Mouse (Mus musculus) heart, embryonic 14.5 days (tissue): ENCODE results near the gene Rab30. TPM values are rescaled to one million over a fixed set of nuclear protein-coding genes. Genes with fewer than 3 reads are reported as not detected.

Experiments
- ATAC-seq: fragments of 200-750 bp; cut with Nextera tagmentation; 2 replicates; pipeline ENCODE4 v1.8.0; 2017; ENCODE audit warnings: low read depth, moderate TSS enrichment; ENCODE audit not compliant: insufficient number of reproducible peaks, insufficient read depth, low FRiP score
- H3K27ac ChIP-seq, 2 experiments: fragments of 200-500 bp in 1 of 2; fragments of 300-500 bp in 1 of 2; sonication (generic) in 1 of 2; replicated peaks in 1 of 2; 2 replicates each; pipeline ENCODE4 v1.5.1; 2012 to 2014; ENCODE audit warnings: low read depth in 2 of 2, low read length in 2 of 2, control low read depth in 1 of 2, mild to moderate bottlenecking in 1 of 2, mixed read lengths in 1 of 2; ENCODE audit not compliant: control insufficient read depth in 1 of 2, insufficient read depth in 1 of 2
- H3K27me3 ChIP-seq: fragments of 300-500 bp; sonication (generic); 2 replicates; pipeline ENCODE4 v1.6.1; 2014; ENCODE audit warnings: mild to moderate bottlenecking, low read length, control low read depth; ENCODE audit not compliant: control insufficient read depth, insufficient read depth
- H3K36me3 ChIP-seq: fragments of 300-500 bp; sonication (generic); 2 replicates; pipeline ENCODE4 v1.6.1; 2014; ENCODE audit warnings: mild to moderate bottlenecking, control low read depth, low read length, mixed read lengths; ENCODE audit not compliant: control insufficient read depth, insufficient read depth
- H3K4me1 ChIP-seq, 2 experiments: fragments of 200-500 bp in 1 of 2; fragments of 300-500 bp in 1 of 2; sonication (generic) in 1 of 2; 2 replicates each; pipeline ENCODE4 v1.6.1; 2012 to 2014; ENCODE audit warnings: low read length in 2 of 2, control low read depth in 1 of 2, mixed read lengths in 1 of 2; ENCODE audit not compliant: control insufficient read depth in 2 of 2, insufficient read depth in 2 of 2
- H3K4me2 ChIP-seq: fragments of 300-500 bp; sonication (generic); 2 replicates; pipeline ENCODE4 v1.6.1; 2014; ENCODE audit warnings: mild to moderate bottlenecking, low read length
- H3K4me3 ChIP-seq, 2 experiments: fragments of 200-500 bp in 1 of 2; fragments of 300-500 bp in 1 of 2; sonication (generic) in 1 of 2; 2 replicates each; pipeline ENCODE4 v1.5.1; 2012 to 2014; ENCODE audit warnings: low read length in 2 of 2, mild to moderate bottlenecking in 2 of 2, control low read depth in 1 of 2, low read depth in 1 of 2, moderate library complexity in 1 of 2; ENCODE audit not compliant: control insufficient read depth in 1 of 2, insufficient read depth in 1 of 2
- H3K9ac ChIP-seq: fragments of 300-500 bp; sonication (generic); 2 replicates; pipeline ENCODE4 v1.6.1; 2014; ENCODE audit warnings: mild to moderate bottlenecking, low read length
- H3K9me3 ChIP-seq: fragments of 300-500 bp; sonication (generic); 2 replicates; pipeline ENCODE4 v1.6.1; 2016; ENCODE audit warnings: low read length, control low read depth; ENCODE audit not compliant: control insufficient read depth
- WGBS: fragments of 180-500 bp; shearing (Covaris S2); extraction: QIAGEN DNeasy Blood & Tissue Kit; methylation state at CpG from one replicate; pipeline ENCODE4 v1.1.7; 2014; 5-methylcytosine and 5-hydroxymethylcytosine counted together
- polyA plus RNA-seq: library from polyadenylated mRNA; unstranded; fragments of >200 nt; fragmentation: Nextera tagmentation; extraction: Ambion mirVana; gene quantifications from 2 replicates; pipeline ENCODE4 v1.2.1, GENCODE M21; 2014

The Rab30 gene
- polyA plus RNA-seq = 6.6 and 7.5 TPM in 2 replicates

- Histone ChIP-seq H3K27me3 (no peaks in the 10 kb centered on the region), H3K4me2 (peak within 1 kb of the TSS; percentile 89), H3K9me3 (no peaks in the 10 kb centered on the region), H3K4me1 (peaks cover 3 to 26% of the 10 kb centered on the region in 2 experiments; a peak in 3 of 4 replicates), H3K9ac (peak within 1 kb of the TSS; percentile 98), H3K27ac (peak within 1 kb of the TSS; percentile 72 to 95), H3K4me3 (peak within 1 kb of the TSS; percentile 62 to 88), H3K36me3 (peaks cover 29% of the 10 kb centered on the region)
- ATAC-seq = peak; percentile 100
- under 1% methylated on average over 38 of the region's 38 CpGs for WGBS
Observed at GRCm38 (mm10) chr7:92741152-92741860, at the start of gene Rab30. Gene Rab30 (plus strand): TSS chr7:92741603.

GRCm38 (mm10) chr7:92696395-92696794 is 45.0 kb upstream of the Rab30 start:
- WGBS = 87% methylated on average over 3 of the region's 3 CpGs
- no peak for ATAC-seq
- H3K27me3 ChIP-seq = no peaks in the 10 kb centered on the region

GRCm38 (mm10) chr7:92698770-92699169 is 42.6 kb upstream of the Rab30 start:
- 48% methylated on average over 5 of the region's 5 CpGs for WGBS
- H3K4me1 ChIP-seq = peaks cover 0 to 3% of the 10 kb centered on the region in 2 experiments; a peak in 1 of 4 replicates
- H3K9me3 ChIP-seq = no peaks in the 10 kb centered on the region
- H3K9ac ChIP-seq = no peak overlapping the region
- H3K27me3 ChIP-seq = no peaks in the 10 kb centered on the region
- H3K27ac ChIP-seq = no peak overlapping the region
- no peak overlapping the region for H3K4me3 ChIP-seq
- H3K4me2 ChIP-seq = no peak overlapping the region
- no peaks in the 10 kb centered on the region for H3K36me3 ChIP-seq
- ATAC-seq = no peak

More at GRCm38 (mm10) chr7:92696395-92696794, 45.0 kb upstream of the Rab30 start:
- no peaks in the 10 kb centered on the region for H3K36me3 ChIP-seq
- no peak overlapping the region for H3K27ac ChIP-seq
- no peak overlapping the region for H3K4me2 ChIP-seq
- no peak overlapping the region for H3K4me3 ChIP-seq
- no peaks in the 10 kb centered on the region for H3K9me3 ChIP-seq
- H3K9ac ChIP-seq = no peak overlapping the region
- peaks cover 0 to 3% of the 10 kb centered on the region in 2 experiments; a peak in 1 of 4 replicates for H3K4me1 ChIP-seq

GRCm38 (mm10) chr7:92703661-92704060 is 37.7 kb upstream of the Rab30 start:
- Histone ChIP-seq H3K27me3 (no peaks in the 10 kb centered on the region), H3K27ac (no peak overlapping the region), H3K36me3 (no peaks in the 10 kb centered on the region), H3K4me1 (peaks cover 6 to 12% of the 10 kb centered on the region in 2 experiments; a peak in 1 of 4 replicates), H3K4me3 (no peak overlapping the region), H3K9ac (no peak overlapping the region), H3K4me2 (no peak overlapping the region), H3K9me3 (no peaks in the 10 kb centered on the region)
- 72% methylated on average over 1 of the region's 1 CpGs for WGBS
- ATAC-seq = no peak

GRCm38 (mm10) chr7:92705534-92705933 is 35.9 kb upstream of the Rab30 start:
- Histone ChIP-seq H3K4me3 (no peak overlapping the region), H3K4me2 (no peak overlapping the region), H3K27me3 (no peaks in the 10 kb centered on the region), H3K4me1 (peaks cover 6 to 10% of the 10 kb centered on the region in 2 experiments; a peak in 1 of 4 replicates), H3K27ac (no peak overlapping the region), H3K36me3 (no peaks in the 10 kb centered on the region), H3K9ac (no peak overlapping the region), H3K9me3 (no peaks in the 10 kb centered on the region)
- 60% methylated on average over 2 of the region's 2 CpGs for WGBS
- no peak for ATAC-seq

- Histone ChIP-seq H3K27me3 (no peaks in the 10 kb centered on the region), H3K27ac (no peak overlapping the region), H3K4me1 (peaks cover 6 to 10% of the 10 kb centered on the region in 2 experiments; a peak in 1 of 4 replicates), H3K4me3 (peak overlapping the region; percentile 17 to 26; a peak in 3 of 4 replicates), H3K4me2 (peak overlapping the region; percentile 61), H3K9ac (0 out of 2 replicates have a peak overlapping the region, but pooled peaks have one; percentile 14), H3K9me3 (no peaks in the 10 kb centered on the region), H3K36me3 (no peaks in the 10 kb centered on the region)
- 32% methylated on average over 12 of the region's 12 CpGs for WGBS
- ATAC-seq = no peak
Observed at GRCm38 (mm10) chr7:92706711-92707110, 34.7 kb upstream of the Rab30 start.

- H3K36me3 ChIP-seq = no peaks in the 10 kb centered on the region
- no peak for ATAC-seq
Observed at GRCm38 (mm10) chr7:92709573-92709972, 31.8 kb upstream of the Rab30 start.

More at GRCm38 (mm10) chr7:92709573-92709972, 31.8 kb upstream of the Rab30 start:
- no peak overlapping the region for H3K9ac ChIP-seq
- H3K4me3 ChIP-seq = no peak overlapping the region
- H3K4me1 ChIP-seq = peaks cover 6 to 10% of the 10 kb centered on the region in 2 experiments; a peak in 1 of 4 replicates
- H3K9me3 ChIP-seq = no peaks in the 10 kb centered on the region
- no peaks in the 10 kb centered on the region for H3K27me3 ChIP-seq
- H3K4me2 ChIP-seq = no peak overlapping the region
- no peak overlapping the region for H3K27ac ChIP-seq
- WGBS = 27% methylated on average over 2 of the region's 2 CpGs
